Mouse (Mus musculus) ES-Bruce4 (cell line): ENCODE measurements at regions not wholly inside any gene's neighbourhood (a gene's known extent, or its start where the extent isn't known, plus 50 kb on each side); places are given as distances from the start of the nearest gene placed in this dataset.
"Not testable (repeated sequence)": the region's sequence is repeated elsewhere in the genome, so short reads cannot be mapped to it uniquely, and the experiment has no call there.

Source experiments
- CTCF ChIP-seq: IDR thresholded peaks from one replicate; pipeline ENCODE4 v1.8.1; 2011; ENCODE audit warnings: low read depth, low read length
- POLR2A ChIP-seq: IDR thresholded peaks from one replicate; pipeline ENCODE4 v1.8.1; 2011; ENCODE audit warnings: low read length; ENCODE audit not compliant: insufficient read depth

GRCm38 (mm10) chr14:68735756-68736155 is 558.3 kb downstream of the Synb start:
- peak; percentile 4 for TF ChIP-seq CTCF
- not testable (repeated sequence) for TF ChIP-seq POLR2A
